Mouse (Mus musculus): ENCODE results near the gene Mtmr4.

GRCm38 (mm10) chr11:87599395-87600089, 7.6 kb downstream of the Mtmr4 start:
- TF ChIP-seq TBP (conservative IDR thresholded peaks at IDR 0.05; ENCODE audit: low read depth, low read length) (no peak), ZMIZ1 (IDR thresholded peaks at IDR 0.05; ENCODE audit: low read depth, low read length) (no peak), POLR2A (IDR thresholded peaks at IDR 0.05; ENCODE audit: low read depth, low read length) (no peak), CTCF (conservative IDR thresholded peaks at IDR 0.05 in 1 of 2, IDR thresholded peaks at IDR 0.05 in 1 of 2; ENCODE audit: low read depth in 2 of 2, low read length in 2 of 2) (no peak), JUN (IDR thresholded peaks at IDR 0.05; ENCODE audit: insufficient read depth, low read depth, low read length) (no peak), E2F4 (IDR thresholded peaks at IDR 0.05; ENCODE audit: insufficient replicate concordance, low read depth, low read length) (no peak), SIN3A (IDR thresholded peaks at IDR 0.05; ENCODE audit: low read length) (no peak), ZC3H11A (IDR thresholded peaks at IDR 0.05; ENCODE audit: low read depth, low read length) (no peak), USF1 (IDR thresholded peaks at IDR 0.05; ENCODE audit: low read depth, low read length) (no peak), POLR2AphosphoS2 (IDR thresholded peaks at IDR 0.05; ENCODE audit: low read depth, low read length) (no peak)

Measured in CH12.LX (cell line).